Mouse (Mus musculus) liver, adult 2 months (tissue): ENCODE results near the gene Kmt2d.

Experiments used
- CTCF ChIP-seq: fragments of 200-500 bp; IDR thresholded peaks from 2 replicates; pipeline ENCODE4 v1.5.1; 2011; ENCODE audit warnings: low read depth, low read length, control low read depth
- POLR2A ChIP-seq: fragments of 200-500 bp; IDR thresholded peaks from 2 replicates; pipeline ENCODE4 v1.6.1; 2011; ENCODE audit warnings: low read length, control low read depth; ENCODE audit not compliant: insufficient read depth; ENCODE audit errors: extremely low read depth

DNA sequence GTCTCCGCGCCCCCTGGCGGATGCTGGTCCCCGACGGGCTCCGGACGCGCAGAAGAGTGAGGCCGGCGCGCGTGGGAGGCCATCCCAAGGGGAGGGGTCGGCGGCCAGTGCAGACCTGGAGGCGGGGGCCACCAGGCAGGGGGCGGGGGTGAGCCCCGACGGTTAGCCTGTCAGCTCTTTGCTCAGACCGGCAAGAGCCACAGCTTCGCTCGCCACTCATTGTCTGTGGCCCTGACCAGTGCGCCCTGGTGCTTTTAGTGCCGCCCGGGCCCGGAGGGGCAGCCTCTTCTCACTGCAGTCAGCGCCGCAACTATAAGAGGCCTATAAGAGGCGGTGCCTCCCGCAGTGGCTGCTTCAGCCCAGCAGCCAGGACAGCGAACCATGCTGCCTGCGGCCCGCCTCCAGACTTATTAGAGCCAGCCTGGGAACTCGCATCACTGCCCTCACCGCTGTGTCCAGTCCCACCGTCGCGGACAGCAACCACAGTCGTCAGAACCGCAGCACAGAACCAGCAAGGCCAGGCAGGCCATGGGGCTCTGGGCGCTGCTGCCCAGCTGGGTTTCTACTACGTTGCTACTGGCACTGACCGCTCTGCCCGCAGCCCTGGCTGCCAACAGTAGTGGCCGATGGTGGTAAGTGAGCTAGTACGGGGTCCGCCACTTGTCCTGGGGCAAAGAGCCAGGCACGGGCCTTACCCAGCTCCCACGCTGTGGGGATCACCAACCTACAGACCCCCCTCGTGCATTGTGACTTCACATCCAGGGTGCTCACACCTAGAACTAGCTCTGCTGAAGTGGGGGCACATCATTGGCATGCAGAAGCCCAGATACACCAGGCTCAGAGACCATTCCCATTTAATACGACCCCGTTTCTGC is 81.1 kb downstream of the Kmt2d start, which contains the start of gene Wnt1:
- TF ChIP-seq CTCF: peak; percentile 70; the same call in 1 of the 2 replicates
- no peak for TF ChIP-seq POLR2A
